Mouse (Mus musculus) Patski (cell line): ENCODE measurements around the gene Fam193a. TPM values are rescaled to one million over a fixed set of nuclear protein-coding genes. Genes with fewer than 3 reads are reported as not detected.

Experiments
- ATAC-seq: fragments of 100-300 bp; one replicate; pipeline ENCODE4 v1.8.0; 2021
- CTCF ChIA-PET: fragments of 350-600 bp; sonication (Branson Sonifier 250); formaldehyde crosslinking; loops from one replicate; lab custom pipeline; 2022; ENCODE audit warnings: inconsistent platforms; lab: Charles Lee
- POLR2A ChIA-PET: fragments of 350-600 bp; sonication (Branson Sonifier 250); formaldehyde crosslinking; loops from one replicate; lab custom pipeline; 2022; ENCODE audit warnings: antibody characterized with exemption, inconsistent platforms; lab: Charles Lee
- DNase-seq: peaks from one replicate; pipeline ENCODE4 v3.0.0-alpha.2; 2011; ENCODE audit warnings: low read depth, low spot score
- H3K27me3 ChIP-seq: fragments of 371-371 bp; one replicate; pipeline ENCODE4 v1.5.1; 2021
- CTCF ChIP-seq: fragments of 100-300 bp; IDR thresholded peaks from one replicate; pipeline ENCODE4 v1.5.1; 2021
- in situ Hi-C: fragments of 300-500 bp; cut with MboI; formaldehyde crosslinking; loops from 3 replicates; pipeline ENCODE4 v1.11.1; 2018; ENCODE audit warnings: low pct_unique_long_range_greater_than_20kb, mixed read lengths
- polyA plus RNA-seq: library from polyadenylated mRNA; unstranded; gene quantifications from one replicate; pipeline ENCODE4 v1.2.3, GENCODE M21; 2021

Fam193a gene
- polyA plus RNA-seq, 1 experiment from 2014 or later, result 35.7 TPM

DNA sequence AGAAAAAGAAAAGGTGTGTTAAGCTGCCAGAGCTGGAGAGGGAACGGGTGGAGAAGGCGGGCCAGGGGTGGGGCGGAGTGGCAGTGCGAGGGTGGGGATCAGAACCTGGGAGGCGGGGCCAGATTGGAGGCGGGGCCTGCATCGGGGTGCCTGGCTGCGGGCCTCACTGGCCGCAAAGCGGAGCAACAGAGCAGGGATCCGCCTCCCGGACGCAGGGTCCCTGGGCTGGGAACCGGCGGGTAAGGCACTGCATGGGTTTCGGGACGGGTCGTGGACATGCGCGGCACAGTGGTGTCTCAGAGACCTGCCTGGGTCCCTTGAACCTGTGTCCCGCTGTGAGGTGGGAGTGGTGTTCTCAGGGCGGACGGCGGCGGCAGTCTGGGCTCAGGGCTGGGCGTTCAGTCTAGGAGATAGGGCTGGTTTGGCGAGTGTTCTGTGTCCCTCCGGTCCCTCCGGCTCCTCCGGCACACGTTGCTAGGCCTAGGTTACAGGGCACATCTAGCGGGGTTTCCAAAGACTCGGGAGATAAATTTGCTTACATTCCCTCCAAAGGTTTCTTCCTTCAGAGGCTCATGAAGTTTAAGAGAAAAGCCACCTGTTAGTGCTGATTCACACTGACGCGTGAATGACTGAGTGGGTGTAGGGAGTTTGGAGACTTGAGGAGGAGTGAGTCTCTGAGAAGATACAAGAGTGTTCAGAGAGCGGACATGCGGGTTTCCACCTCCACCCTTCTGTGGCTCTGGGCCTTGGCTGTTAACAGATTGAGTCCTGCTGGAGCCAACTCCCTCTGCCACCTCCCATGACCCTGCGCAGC, 156.1 kb downstream of the Fam193a start, which contains the start of gene Sh3bp2:
TSS of gene Sh3bp2 (plus strand) at position 176 of the 814 bp plus-strand sequence.
- ATAC-seq (peak; percentile 51), DNase-seq (no peak)
- no peaks in the 10 kb centered on the region for H3K27me3 ChIP-seq
- no peak for TF ChIP-seq CTCF
- POLR2A ChIA-PET, result interaction anchor here (0.5 kb wide), 1 partner anchor 301 kb away, joined by 3 read pairs; no protein-coding TSS in a partner anchor
- in situ Hi-C loops, result no loop called here
- CTCF ChIA-PET, result no interaction called here

DNA sequence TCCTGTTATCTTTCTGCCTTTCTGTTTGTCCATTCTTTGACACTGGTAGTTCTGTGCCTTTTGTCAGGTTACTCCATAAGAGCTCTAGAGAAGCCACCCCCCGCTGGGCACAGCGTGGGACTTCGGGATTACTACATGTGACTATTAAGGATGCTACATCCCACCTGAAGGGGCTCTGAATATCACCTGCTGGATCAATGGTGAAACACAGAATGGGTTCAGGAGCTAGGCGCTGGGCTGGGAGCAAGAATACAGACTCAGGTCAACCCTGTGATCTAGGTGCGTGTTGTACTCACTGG, 156.7 kb downstream of the Fam193a start:
- no peak for ATAC-seq
- no peak for TF ChIP-seq CTCF
- in situ Hi-C loops, result no loop called here
- DNase-seq, result no peak
- CTCF ChIA-PET, result no interaction called here
- no peaks in the 10 kb centered on the region for H3K27me3 ChIP-seq
- POLR2A ChIA-PET, result interaction anchor here (0.5 kb wide), 1 partner anchor 301 kb away, joined by 3 read pairs; no protein-coding TSS in a partner anchor

DNA sequence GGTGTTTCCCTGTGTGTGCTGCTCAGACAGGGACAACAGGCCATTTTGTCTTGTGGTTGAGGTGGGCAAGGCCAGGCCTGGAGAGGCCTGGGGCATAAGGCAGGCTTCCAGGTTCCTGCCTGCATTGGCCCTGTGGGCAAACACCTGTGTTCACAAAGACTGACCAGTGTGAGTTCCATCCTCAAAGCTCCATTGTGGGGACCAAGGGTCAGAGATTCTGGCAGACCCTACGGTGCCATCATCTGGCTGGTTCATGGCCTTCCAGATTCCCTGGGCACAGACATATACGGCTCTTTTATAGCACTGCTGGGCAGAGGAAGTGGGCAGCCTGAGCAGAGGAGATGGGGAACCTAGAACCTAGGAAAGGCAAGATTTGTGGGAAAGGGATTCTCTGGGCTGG, 157.6 kb downstream of the Fam193a start:
- POLR2A ChIA-PET, result no interaction called here
- H3K27me3 ChIP-seq, result no peaks in the 10 kb centered on the region
- in situ Hi-C loops, result no loop called here
- CTCF ChIA-PET, result no interaction called here
- DNase-seq (no peak), ATAC-seq (no peak)
- TF ChIP-seq CTCF, result no peak

DNA sequence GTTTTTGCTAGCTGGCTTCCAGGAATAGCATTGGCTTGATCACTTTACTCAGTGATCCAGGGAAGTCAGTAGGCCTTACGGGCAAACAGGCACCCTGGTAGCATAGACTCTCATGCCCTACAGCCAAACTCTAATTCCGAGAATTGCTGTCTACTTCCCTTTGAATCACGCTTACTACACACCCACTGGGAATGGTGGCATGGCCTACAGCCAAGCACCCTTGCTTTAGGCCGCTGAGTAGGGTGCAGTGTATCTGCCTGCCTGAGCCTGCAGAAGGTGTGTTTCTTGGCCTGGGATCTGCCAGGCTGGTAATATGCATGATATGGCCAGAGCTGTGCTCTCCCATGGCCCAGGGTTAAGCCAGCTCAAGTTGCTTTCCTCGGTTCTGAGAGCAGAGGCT, 159.0 kb downstream of the Fam193a start:
- CTCF ChIA-PET, result interaction anchor here (1.2 to 1.7 kb wide), 3 partner anchors 9 to 14 kb away, joined by 4 to 5 read pairs (median 5); no protein-coding TSS in a partner anchor
- DNase-seq, result no peak
- in situ Hi-C loops, result no loop called here
- no peaks in the 10 kb centered on the region for H3K27me3 ChIP-seq
- POLR2A ChIA-PET, result interaction anchor here (0.9 to 1.3 kb wide), 3 partner anchors 15 to 109 kb away, joined by 3 to 5 read pairs (median 5); partner anchors contain the start of gene Tnip2
- peak; percentile 3 for ATAC-seq
- TF ChIP-seq CTCF, result no peak

DNA sequence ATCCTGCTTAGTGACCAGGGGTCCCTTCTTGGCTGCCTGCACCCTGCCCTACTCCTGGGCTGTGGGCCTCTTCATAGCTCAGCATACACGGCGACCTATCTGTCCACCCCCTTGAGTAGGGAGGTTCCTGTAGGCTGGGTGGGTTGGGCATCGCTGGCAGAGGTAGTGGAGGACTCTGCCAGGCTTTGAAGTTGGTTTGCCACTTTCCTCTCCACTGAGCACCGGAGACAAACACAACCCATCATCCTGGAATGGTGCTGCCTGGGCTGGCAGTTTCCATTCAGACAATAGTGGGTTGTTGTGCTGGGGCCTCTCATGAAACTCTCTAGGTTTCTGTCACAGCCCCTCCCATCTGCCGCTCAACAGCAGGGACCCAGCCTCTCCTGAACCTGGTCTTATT, 160.4 kb downstream of the Fam193a start:
- ChIA-PET CTCF (interaction anchor here (0.8 to 1.7 kb wide), 5 partner anchors 9 to 85 kb away, joined by 3 to 5 read pairs (median 4); no protein-coding TSS in a partner anchor), POLR2A (interaction anchor here (1.2 to 1.3 kb wide), 2 partner anchors 17 to 108 kb away, joined by 3 to 5 read pairs; partner anchors contain the start of gene Tnip2)
- no peak for DNase-seq
- ATAC-seq, result no peak
- in situ Hi-C loops, result no loop called here
- H3K27me3 ChIP-seq, result no peaks in the 10 kb centered on the region
- no peak for TF ChIP-seq CTCF

DNA sequence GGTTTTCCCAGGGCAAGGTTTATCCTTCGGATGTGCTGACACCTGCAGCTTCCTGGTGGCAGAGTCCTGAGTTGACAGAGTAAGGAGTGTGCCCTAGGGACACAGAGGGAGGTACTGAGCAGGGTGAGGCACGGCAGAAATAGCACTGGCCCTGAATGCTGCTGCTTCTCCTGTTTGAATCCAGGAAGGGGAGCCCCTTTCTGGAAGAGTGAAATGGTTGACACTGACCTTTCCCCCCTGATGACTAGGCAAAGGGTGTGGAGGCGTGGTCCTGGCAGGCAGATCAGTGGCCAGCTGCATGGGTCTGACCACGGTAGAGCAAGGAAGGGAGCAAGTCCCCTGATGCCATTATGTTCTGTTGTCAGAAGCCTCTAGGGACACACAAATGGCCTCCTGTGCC, 161.0 kb downstream of the Fam193a start:
- H3K27me3 ChIP-seq, result no peaks in the 10 kb centered on the region
- ATAC-seq (no peak), DNase-seq (no peak)
- in situ Hi-C loops, result no loop called here
- TF ChIP-seq CTCF, result no peak
- CTCF ChIA-PET, result interaction anchor here (0.9 to 1.4 kb wide), 2 partner anchors 13 to 85 kb away, joined by 3 read pairs; no protein-coding TSS in a partner anchor
- POLR2A ChIA-PET, result no interaction called here

DNA sequence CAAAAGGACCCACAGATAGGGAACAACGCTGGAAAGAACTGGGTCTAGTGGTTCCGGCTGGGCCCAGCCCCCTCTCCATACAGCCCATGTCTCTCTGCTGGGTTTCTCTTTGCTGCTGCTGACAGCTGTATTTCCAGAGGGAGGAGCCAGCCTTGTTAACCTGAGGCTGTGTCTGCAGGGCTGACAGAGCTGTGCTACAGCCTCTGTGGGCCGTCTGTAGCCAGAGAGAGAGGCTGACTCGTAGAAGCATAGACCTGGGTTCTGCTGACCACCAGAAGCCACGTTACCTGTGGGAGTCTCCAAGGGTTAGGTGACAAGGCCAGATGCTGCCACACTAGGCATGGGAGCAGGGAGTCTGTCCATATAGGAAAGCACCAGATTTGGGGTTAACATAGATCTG, 163.3 kb downstream of the Fam193a start:
- ATAC-seq (no peak), DNase-seq (no peak)
- in situ Hi-C loops, result no loop called here
- no peak for TF ChIP-seq CTCF
- H3K27me3 ChIP-seq, result no peaks in the 10 kb centered on the region
- ChIA-PET POLR2A (no interaction called here), CTCF (interaction anchor here (1.4 to 2.4 kb wide), 4 partner anchors 14 to 127 kb away, joined by 3 to 6 read pairs (median 4); partner anchors contain the start of gene Grk4)

DNA sequence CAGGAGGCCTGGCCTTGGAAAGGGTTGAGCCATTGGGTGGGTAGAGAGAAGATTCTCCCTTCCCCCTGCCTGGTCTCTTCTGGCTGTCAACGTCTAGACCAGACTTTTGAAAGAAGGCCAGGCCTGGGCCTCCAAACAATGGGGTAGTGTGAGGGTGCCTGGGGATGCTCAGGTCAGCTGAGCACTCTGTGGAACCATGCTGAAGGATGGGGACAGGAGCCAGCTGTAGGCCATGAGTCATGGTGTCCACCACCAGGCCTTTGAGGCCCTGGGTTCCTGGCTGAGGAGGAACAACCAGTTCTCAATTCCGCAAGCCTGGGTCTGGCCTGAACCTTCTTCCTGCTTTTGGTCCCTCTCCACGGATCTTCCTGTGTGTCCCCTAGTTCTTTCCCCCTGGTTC, 164.1 kb downstream of the Fam193a start:
- ATAC-seq (no peak), DNase-seq (no peak)
- in situ Hi-C loops, result no loop called here
- no peak for TF ChIP-seq CTCF
- no peaks in the 10 kb centered on the region for H3K27me3 ChIP-seq
- ChIA-PET POLR2A (no interaction called here), CTCF (interaction anchor here (2.4 kb wide), 1 partner anchor 13 kb away, joined by 6 read pairs; no protein-coding TSS in a partner anchor)

DNA sequence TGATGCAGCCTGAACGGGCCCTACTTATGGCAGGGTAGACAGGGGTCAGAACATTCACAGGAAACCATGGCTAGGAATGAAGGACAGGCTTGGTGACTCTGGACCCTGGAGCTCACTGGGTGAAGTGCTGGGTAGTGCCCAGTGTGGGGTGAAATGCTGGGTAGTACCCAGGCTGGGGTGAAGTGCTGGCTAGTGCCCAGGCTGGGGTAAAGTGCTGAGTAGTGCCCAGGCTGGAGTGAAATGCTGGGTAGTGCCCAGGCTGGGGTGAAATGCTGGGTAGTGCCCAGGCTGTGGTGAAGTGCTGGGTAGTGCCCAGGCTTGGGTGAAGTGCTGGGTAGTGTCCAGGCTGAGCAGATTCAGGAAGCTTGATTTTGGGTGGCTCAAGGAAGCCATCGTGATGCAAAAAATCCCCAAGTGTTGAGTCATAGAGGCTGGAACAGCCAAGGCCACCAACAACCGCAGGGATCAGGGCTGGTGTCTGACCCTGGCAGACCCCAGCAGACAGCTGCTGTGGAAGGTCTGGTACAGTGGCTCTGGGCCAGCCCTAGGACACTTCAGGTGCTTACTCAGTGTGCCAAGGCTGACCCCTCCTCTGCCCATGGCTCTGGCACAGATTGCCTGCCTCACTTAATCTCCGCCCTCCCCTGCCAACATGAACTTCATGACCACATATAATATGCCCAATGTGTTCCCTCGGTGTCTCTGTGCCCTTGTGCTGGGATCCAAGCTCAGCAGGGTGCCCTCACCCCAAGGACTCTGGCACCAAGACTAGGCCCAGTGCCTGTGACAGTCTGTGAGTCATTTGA, 165.2 kb downstream of the Fam193a start:
- in situ Hi-C loops, result no loop called here
- no peak for TF ChIP-seq CTCF
- CTCF ChIA-PET, result interaction anchor here (2.1 to 2.8 kb wide), 4 partner anchors 12 to 125 kb away, joined by 5 to 12 read pairs (median 7); partner anchors contain the start of genes Grk4, Mfsd10 and Nop14
- POLR2A ChIA-PET, result no interaction called here
- H3K27me3 ChIP-seq, result no peaks in the 10 kb centered on the region
- DNase-seq (peak; percentile 94), ATAC-seq (peak; percentile 81)

DNA sequence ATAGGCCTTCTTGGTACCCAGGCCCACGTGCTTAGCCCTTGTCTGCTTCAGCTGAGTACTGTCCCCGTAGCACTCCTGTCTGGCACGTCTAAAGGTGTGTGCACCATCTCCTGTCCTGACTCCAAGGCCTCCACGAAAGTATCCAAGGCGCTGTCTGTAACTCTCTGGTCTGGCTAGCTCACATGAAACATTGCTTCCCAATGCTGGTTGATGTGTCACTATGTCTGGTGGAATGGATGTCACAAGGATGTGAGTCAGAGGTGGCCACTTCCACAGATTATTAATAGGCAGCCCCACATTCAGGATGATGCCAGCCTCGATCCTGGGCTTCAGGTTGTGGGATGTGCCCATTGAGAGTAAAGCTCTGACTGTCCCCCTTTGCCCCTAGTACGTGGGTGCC, 166.1 kb downstream of the Fam193a start:
- H3K27me3 ChIP-seq, result no peaks in the 10 kb centered on the region
- in situ Hi-C loops, result no loop called here
- no peak for DNase-seq
- CTCF ChIA-PET, result interaction anchor here (1.1 to 2.8 kb wide), 6 partner anchors 12 to 124 kb away, joined by 4 to 12 read pairs (median 6); partner anchors contain the start of genes Grk4, Mfsd10 and Nop14
- TF ChIP-seq CTCF, result no peak
- POLR2A ChIA-PET, result interaction anchor here (0.7 to 0.8 kb wide), 2 partner anchors 12 to 27 kb away, joined by 3 read pairs; no protein-coding TSS in a partner anchor
- no peak for ATAC-seq

Other genes with a start within 250 kb of the Fam193a start
- 0.53 TPM for gene Poln, start 200.5 kb upstream of the Fam193a start, polyA plus RNA-seq
- 16.7 TPM for gene Haus3, start 200.4 kb upstream of the Fam193a start, polyA plus RNA-seq
- gene Mxd4, start 182.2 kb upstream of the Fam193a start, polyA plus RNA-seq, result 60.1 TPM
- gene Zfyve28, start 81.5 kb upstream of the Fam193a start, polyA plus RNA-seq, result 1.6 TPM
- gene Cfap99, start 81.3 kb upstream of the Fam193a start, polyA plus RNA-seq, result not detected
- 128 TPM for gene Rnf4, start 33.6 kb upstream of the Fam193a start, polyA plus RNA-seq
- gene Tnip2, start 144.1 kb downstream of the Fam193a start, polyA plus RNA-seq, result 33.5 TPM
- 18.2 TPM for gene Sh3bp2, start 155.9 kb downstream of the Fam193a start, polyA plus RNA-seq
- 279 TPM for gene Add1, start 203.7 kb downstream of the Fam193a start, polyA plus RNA-seq